Mouse (Mus musculus) lung, postnatal 0 days (tissue): Measurements from ENCODE around the gene Mef2d. TPM values are rescaled to one million over a fixed set of nuclear protein-coding genes. Genes with fewer than 3 reads are reported as not detected.

ENCODE experiments used
- ATAC-seq: fragments of 200-750 bp; cut with Nextera tagmentation; 2 replicates; pipeline ENCODE4 v1.8.0; 2017; ENCODE audit warnings: moderate library complexity
- DNase-seq: peaks from one replicate; pipeline ENCODE4 v3.0.0-alpha.2; 2016; ENCODE audit warnings: low spot score
- H3K27ac ChIP-seq: fragments of 300-500 bp; sonication (generic); 2 replicates; pipeline ENCODE4 v1.5.1; 2014; ENCODE audit warnings: antibody characterized with exemption, mild to moderate bottlenecking, low read length, mixed read lengths
- H3K27me3 ChIP-seq: fragments of 300-500 bp; sonication (generic); replicated peaks from 2 replicates; pipeline ENCODE4 v1.6.1; 2014; ENCODE audit warnings: low read length, mixed read lengths; ENCODE audit not compliant: insufficient read depth
- H3K36me3 ChIP-seq: fragments of 300-500 bp; sonication (generic); 2 replicates; pipeline ENCODE4 v1.6.1; 2014; ENCODE audit warnings: low read length, mixed read lengths; ENCODE audit not compliant: insufficient read depth
- H3K4me1 ChIP-seq: fragments of 300-500 bp; sonication (generic); 2 replicates; pipeline ENCODE4 v1.6.1; 2014; ENCODE audit warnings: antibody characterized with exemption, low read depth, low read length, mixed read lengths; ENCODE audit not compliant: insufficient read depth
- H3K4me2 ChIP-seq: fragments of 300-500 bp; sonication (generic); replicated peaks from 2 replicates; pipeline ENCODE4 v1.6.1; 2014; ENCODE audit warnings: low read depth, mild to moderate bottlenecking, low read length, moderate library complexity, mixed read lengths
- H3K4me3 ChIP-seq: fragments of 300-500 bp; sonication (generic); 2 replicates; pipeline ENCODE4 v1.5.1; 2014; ENCODE audit warnings: low read depth, low read length
- H3K9ac ChIP-seq: fragments of 300-500 bp; sonication (generic); replicated peaks from 2 replicates; pipeline ENCODE4 v1.6.1; 2014; ENCODE audit warnings: low read depth, mild to moderate bottlenecking
- H3K9me3 ChIP-seq: fragments of 300-500 bp; sonication (generic); 2 replicates; pipeline ENCODE4 v1.6.1; 2016; ENCODE audit warnings: low read length, mixed read lengths
- CTCF ChIP-seq: IDR thresholded peaks from 2 replicates; pipeline ENCODE4 v1.5.1; 2016; ENCODE audit warnings: antibody characterized with exemption, mild to moderate bottlenecking
- EP300 ChIP-seq: IDR thresholded peaks from 2 replicates; pipeline ENCODE4 v1.6.1; 2016; ENCODE audit warnings: antibody characterized with exemption, mild to moderate bottlenecking, control low read depth
- WGBS: fragments of 180-500 bp; shearing (Covaris S2); extraction: QIAGEN DNeasy Blood & Tissue Kit; methylation state at CpG from one replicate; pipeline ENCODE4 v1.1.7; 2014; 5-methylcytosine and 5-hydroxymethylcytosine counted together
- polyA plus RNA-seq: library from polyadenylated mRNA; unstranded; fragments of >200 nt; fragmentation: Nextera tagmentation; extraction: Ambion mirVana; gene quantifications from 2 replicates; pipeline ENCODE4 v1.2.1, GENCODE M21; 2015

The Mef2d gene
- polyA plus RNA-seq, 1 experiment from 2014 or later = 15.4 TPM

- Histone ChIP-seq H3K36me3 (no peaks in the 10 kb centered on the region), H3K27ac (peak overlapping the region; percentile 72), H3K9ac (peak overlapping the region; percentile 8; the same call in 1 of the 2 replicates), H3K27me3 (no peaks in the 10 kb centered on the region), H3K4me3 (no peak overlapping the region), H3K9me3 (no peaks in the 10 kb centered on the region), H3K4me1 (peaks cover 38% of the 10 kb centered on the region), H3K4me2 (peak overlapping the region; percentile 27; the same call in 1 of the 2 replicates)
- ATAC-seq (0 out of 2 replicates have a peak, but pooled peaks have one; percentile 25), DNase-seq (no peak)
- WGBS = 29% methylated on average over 12 of the region's 14 CpGs
- TF ChIP-seq CTCF (peak; percentile 48), EP300 (no peak)
Observed at GRCm38 (mm10) chr3:88150061-88150998, 8.2 kb downstream of the Mef2d start.

GRCm38 (mm10) chr3:88150999-88151364 is 8.8 kb downstream of the Mef2d start:
- no peak overlapping the region for H3K27ac ChIP-seq
- no peak overlapping the region for H3K9ac ChIP-seq
- ATAC-seq (no peak), DNase-seq (no peak)
- H3K9me3 ChIP-seq = no peaks in the 10 kb centered on the region
- TF ChIP-seq CTCF (no peak), EP300 (no peak)
- no peaks in the 10 kb centered on the region for H3K27me3 ChIP-seq
- no peak overlapping the region for H3K4me2 ChIP-seq
- 62% methylated on average over 3 of the region's 3 CpGs for WGBS
- H3K36me3 ChIP-seq = no peaks in the 10 kb centered on the region
- H3K4me1 ChIP-seq = peaks cover 32% of the 10 kb centered on the region
- no peak overlapping the region for H3K4me3 ChIP-seq

GRCm38 (mm10) chr3:88152056-88152455 is 9.9 kb downstream of the Mef2d start:
- Histone ChIP-seq H3K9ac (no peak overlapping the region), H3K36me3 (peaks cover 8% of the 10 kb centered on the region; the same call in 1 of the 2 replicates), H3K4me1 (peaks cover 27% of the 10 kb centered on the region), H3K4me2 (no peak overlapping the region), H3K9me3 (no peaks in the 10 kb centered on the region), H3K4me3 (no peak overlapping the region), H3K27ac (no peak overlapping the region), H3K27me3 (no peaks in the 10 kb centered on the region)
- ATAC-seq = no peak
- no peak for TF ChIP-seq EP300
- TF ChIP-seq CTCF = no peak
- WGBS = 80% methylated on average over 3 of the region's 3 CpGs
- no peak for DNase-seq

GRCm38 (mm10) chr3:88153290-88154011 is 11.3 kb downstream of the Mef2d start:
- TF ChIP-seq CTCF = peak; percentile 29
- TF ChIP-seq EP300 = no peak
- H3K4me1 ChIP-seq = peaks cover 25% of the 10 kb centered on the region

GRCm38 (mm10) chr3:88154236-88154635 is 12.1 kb downstream of the Mef2d start:
- H3K4me3 ChIP-seq = no peak overlapping the region
- DNase-seq (no peak), ATAC-seq (no peak)
- peaks cover 13% of the 10 kb centered on the region; the same call in 1 of the 2 replicates for H3K36me3 ChIP-seq
- no peak overlapping the region for H3K4me2 ChIP-seq
- no peak overlapping the region for H3K27ac ChIP-seq
- H3K27me3 ChIP-seq = no peaks in the 10 kb centered on the region
- TF ChIP-seq EP300 = no peak
- TF ChIP-seq CTCF = no peak
- no peak overlapping the region for H3K9ac ChIP-seq
- H3K4me1 ChIP-seq = peaks cover 18% of the 10 kb centered on the region
- WGBS = 77% methylated on average over 2 of the region's 2 CpGs
- H3K9me3 ChIP-seq = no peaks in the 10 kb centered on the region

More at GRCm38 (mm10) chr3:88153290-88154011, 11.3 kb downstream of the Mef2d start:
- no peak overlapping the region for H3K9ac ChIP-seq
- 73% methylated on average over 3 of the region's 3 CpGs for WGBS
- ATAC-seq (no peak), DNase-seq (no peak)
- no peak overlapping the region for H3K4me3 ChIP-seq
- no peak overlapping the region for H3K27ac ChIP-seq
- H3K27me3 ChIP-seq = no peaks in the 10 kb centered on the region
- H3K4me2 ChIP-seq = no peak overlapping the region
- H3K36me3 ChIP-seq = peaks cover 13% of the 10 kb centered on the region; the same call in 1 of the 2 replicates
- no peaks in the 10 kb centered on the region for H3K9me3 ChIP-seq

GRCm38 (mm10) chr3:88156817-88157216 is 14.6 kb downstream of the Mef2d start:
- no peaks in the 10 kb centered on the region for H3K27me3 ChIP-seq
- no peak for ATAC-seq
- H3K36me3 ChIP-seq = peaks cover 34% of the 10 kb centered on the region; the same call in 1 of the 2 replicates
- DNase-seq = no peak
- no peak overlapping the region for H3K4me3 ChIP-seq
- TF ChIP-seq EP300 (no peak), CTCF (no peak)
- H3K27ac ChIP-seq = no peak overlapping the region
- no peak overlapping the region for H3K4me2 ChIP-seq
- no peak overlapping the region for H3K9ac ChIP-seq
- no peaks in the 10 kb centered on the region for H3K4me1 ChIP-seq
- no peaks in the 10 kb centered on the region for H3K9me3 ChIP-seq
